Mouse (Mus musculus): Measurements from ENCODE around the gene Entpd7. TPM values are rescaled to one million over a fixed set of nuclear protein-coding genes. Genes with fewer than 3 reads are reported as not detected.

Gene Entpd7
- polyA plus RNA-seq, 1 experiment from 2014 or later = 10.4 TPM

- Histone ChIP-seq H3K4me3 (no peak overlapping the region), H3K27me3 (replicated peaks) (no peaks in the 10 kb centered on the region), H3K27ac (no peak overlapping the region), H3K9me3 (no peaks in the 10 kb centered on the region), H3K36me3 (replicated peaks) (0 out of 2 replicates have a peak, but pooled peaks cover 9% of the 10 kb centered on the region), H3K9ac (0 out of 2 replicates have a peak overlapping the region, but pooled peaks have one; percentile 1), H3K4me1 (peaks cover 9% of the 10 kb centered on the region; the same call in 1 of the 2 replicates), H3K4me2 (no peak overlapping the region)
- peak; percentile 67 for ATAC-seq (replicated peaks)
- 31% methylated on average over 19 of the region's 19 CpGs for WGBS
These were observed 27.1 kb upstream of the Entpd7 start for GRCm38 (mm10) chr19:43662176-43662967.

DNA sequence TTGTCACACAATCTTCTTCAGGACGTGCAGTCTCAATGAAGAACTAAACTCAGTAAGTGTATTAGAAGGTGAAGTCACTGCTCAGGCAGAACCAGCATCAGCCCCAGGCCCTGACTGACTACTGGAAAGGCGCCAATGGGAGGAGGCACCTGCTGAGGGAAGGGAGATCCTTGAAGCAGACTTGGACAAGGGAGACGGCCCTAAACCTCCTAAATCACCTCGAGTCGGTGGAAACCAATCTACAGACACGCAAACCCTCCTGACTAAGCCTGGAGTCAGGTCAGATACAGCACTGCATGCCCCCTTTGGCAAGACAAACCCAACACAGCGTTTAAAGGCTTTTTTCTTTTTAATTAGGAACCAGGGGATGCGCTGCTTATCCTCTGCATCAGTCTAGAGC is 26.0 kb upstream of the Entpd7 start:
- Histone ChIP-seq H3K4me3 (no peak overlapping the region), H3K4me1 (peaks cover 9% of the 10 kb centered on the region; the same call in 1 of the 2 replicates), H3K27me3 (replicated peaks) (no peaks in the 10 kb centered on the region), H3K27ac (no peak overlapping the region), H3K36me3 (replicated peaks) (0 out of 2 replicates have a peak, but pooled peaks cover 9% of the 10 kb centered on the region), H3K9ac (no peak overlapping the region), H3K9me3 (no peaks in the 10 kb centered on the region), H3K4me2 (no peak overlapping the region)
- WGBS = 90% methylated on average over 8 of the region's 8 CpGs
- ATAC-seq (replicated peaks) = no peak

DNA sequence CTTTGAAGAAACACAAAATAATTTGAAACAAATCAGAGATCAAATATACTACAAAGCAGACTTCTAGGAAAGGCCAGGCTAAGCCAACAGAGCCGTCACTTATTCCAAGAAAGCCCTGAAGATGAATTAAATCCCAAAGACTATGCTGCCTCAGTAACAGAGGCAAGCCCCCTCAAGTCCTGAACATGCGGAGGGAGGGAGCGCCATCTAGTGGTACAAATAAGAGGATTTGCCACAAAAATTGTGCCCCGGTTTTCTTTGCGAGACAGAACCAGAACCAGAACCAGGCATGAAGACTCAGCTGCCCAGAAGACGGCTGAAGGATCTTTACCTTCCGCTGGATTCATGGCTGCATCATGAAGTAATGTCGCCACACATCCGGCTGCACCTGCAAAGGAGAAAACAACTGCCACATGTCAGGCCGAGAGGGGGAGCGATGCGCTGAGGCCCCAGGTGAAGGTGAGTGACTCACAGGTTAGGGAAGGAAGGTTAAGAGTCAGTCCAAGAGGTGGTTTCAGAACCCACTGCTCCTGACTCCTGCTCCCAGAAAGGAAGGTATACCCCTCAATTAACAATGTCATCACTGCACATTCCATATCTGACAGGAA is 23.9 kb upstream of the Entpd7 start:
- no peak overlapping the region for H3K4me2 ChIP-seq
- 49% methylated on average over 12 of the region's 12 CpGs for WGBS
- no peak for ATAC-seq (replicated peaks)
- H3K36me3 ChIP-seq (replicated peaks) = 0 out of 2 replicates have a peak, but pooled peaks cover 9% of the 10 kb centered on the region
- no peak overlapping the region for H3K9ac ChIP-seq
- no peak overlapping the region for H3K27ac ChIP-seq
- H3K4me3 ChIP-seq = no peak overlapping the region
- H3K27me3 ChIP-seq (replicated peaks) = no peaks in the 10 kb centered on the region
- no peaks in the 10 kb centered on the region for H3K9me3 ChIP-seq
- H3K4me1 ChIP-seq = peaks cover 9% of the 10 kb centered on the region; the same call in 1 of the 2 replicates

DNA sequence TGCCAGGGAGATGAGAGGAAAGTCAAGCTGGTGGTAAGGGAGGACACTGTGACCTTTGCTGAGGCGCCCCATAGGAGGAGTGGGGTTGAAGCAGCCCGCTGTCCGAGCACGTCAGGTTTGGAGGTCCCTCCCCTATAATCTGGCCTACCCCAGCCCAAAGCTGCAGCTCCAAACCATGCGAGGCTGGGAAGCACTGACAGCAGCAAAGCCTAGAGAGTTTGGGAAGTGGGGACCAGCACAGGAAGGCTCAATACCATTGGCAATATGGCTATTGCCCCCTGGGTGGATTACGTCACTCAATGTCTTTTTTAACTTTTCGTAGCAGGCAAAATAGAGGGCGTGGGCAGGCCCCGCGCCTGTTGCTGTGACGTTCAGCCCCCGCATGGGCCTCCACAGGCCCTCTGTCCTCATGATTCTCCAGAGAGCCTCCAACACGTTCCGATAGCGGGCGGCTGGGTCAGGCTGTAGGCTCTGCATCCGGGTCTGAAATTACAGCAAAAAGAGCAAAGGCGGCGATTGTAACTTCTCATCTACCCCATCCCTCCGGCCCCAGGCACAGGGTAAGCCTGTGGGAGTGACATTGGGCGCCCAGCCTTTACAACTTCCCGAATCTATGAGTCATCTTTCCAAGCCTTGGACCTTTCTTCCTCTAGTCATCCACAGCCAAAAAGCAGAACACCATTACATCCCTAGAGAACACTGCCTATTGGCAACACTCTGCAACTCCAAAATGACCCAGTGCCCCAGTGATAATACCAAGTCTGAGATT is 22.6 kb upstream of the Entpd7 start:
- 90% methylated on average over 22 of the region's 22 CpGs for WGBS
- no peak overlapping the region for H3K4me2 ChIP-seq
- no peak for ATAC-seq (replicated peaks)

DNA sequence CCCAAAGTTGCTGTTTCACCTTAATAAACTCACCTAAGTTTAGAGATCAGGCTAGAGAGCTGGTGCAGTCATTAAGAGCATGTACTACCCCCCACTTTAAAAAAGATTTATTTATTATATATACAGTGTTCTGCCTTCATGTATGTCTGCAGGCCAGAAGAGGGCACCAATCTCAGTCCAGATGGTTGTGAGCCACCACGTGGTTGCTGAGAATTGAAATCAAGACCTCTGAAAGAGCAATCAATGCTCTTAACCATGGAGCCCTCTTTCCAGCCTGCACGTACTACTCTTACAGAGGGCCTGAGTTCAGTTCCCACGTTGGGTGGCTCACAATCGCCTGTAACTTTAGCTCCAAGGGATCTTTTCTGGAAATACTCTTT is 22.1 kb upstream of the Entpd7 start:
- H3K27ac ChIP-seq = no peak overlapping the region
- no peaks in the 10 kb centered on the region for H3K9me3 ChIP-seq
- H3K36me3 ChIP-seq (replicated peaks) = 0 out of 2 replicates have a peak, but pooled peaks cover 9% of the 10 kb centered on the region
- WGBS = 61% methylated on average over 4 of the region's 4 CpGs
- no peaks in the 10 kb centered on the region for H3K27me3 ChIP-seq (replicated peaks)
- no peak for ATAC-seq (replicated peaks)
- H3K4me3 ChIP-seq = no peak overlapping the region
- no peak overlapping the region for H3K9ac ChIP-seq
- no peak overlapping the region for H3K4me2 ChIP-seq
- 0 out of 2 replicates have a peak, but pooled peaks cover 4% of the 10 kb centered on the region for H3K4me1 ChIP-seq

More for the DNA sequence above, 22.6 kb upstream of the Entpd7 start:
- no peaks in the 10 kb centered on the region for H3K9me3 ChIP-seq
- no peak overlapping the region for H3K4me3 ChIP-seq
- H3K4me1 ChIP-seq = peaks cover 8% of the 10 kb centered on the region; the same call in 1 of the 2 replicates
- no peak overlapping the region for H3K27ac ChIP-seq
- no peaks in the 10 kb centered on the region for H3K27me3 ChIP-seq (replicated peaks)
- no peak overlapping the region for H3K9ac ChIP-seq
- H3K36me3 ChIP-seq (replicated peaks) = 0 out of 2 replicates have a peak, but pooled peaks cover 9% of the 10 kb centered on the region

- no peak overlapping the region for H3K4me2 ChIP-seq
- H3K27me3 ChIP-seq (replicated peaks) = no peaks in the 10 kb centered on the region
- H3K9ac ChIP-seq = no peak overlapping the region
- no peak overlapping the region for H3K4me3 ChIP-seq
- no peaks in the 10 kb centered on the region for H3K9me3 ChIP-seq
- H3K36me3 ChIP-seq (replicated peaks) = 0 out of 2 replicates have a peak, but pooled peaks cover 3% of the 10 kb centered on the region
- WGBS = 76% methylated on average over 8 of the region's 8 CpGs
- H3K4me1 ChIP-seq = peaks cover 18% of the 10 kb centered on the region
- ATAC-seq (replicated peaks) = no peak
- H3K27ac ChIP-seq = no peak overlapping the region
These were observed 20.2 kb upstream of the Entpd7 start for GRCm38 (mm10) chr19:43669136-43669759.

DNA sequence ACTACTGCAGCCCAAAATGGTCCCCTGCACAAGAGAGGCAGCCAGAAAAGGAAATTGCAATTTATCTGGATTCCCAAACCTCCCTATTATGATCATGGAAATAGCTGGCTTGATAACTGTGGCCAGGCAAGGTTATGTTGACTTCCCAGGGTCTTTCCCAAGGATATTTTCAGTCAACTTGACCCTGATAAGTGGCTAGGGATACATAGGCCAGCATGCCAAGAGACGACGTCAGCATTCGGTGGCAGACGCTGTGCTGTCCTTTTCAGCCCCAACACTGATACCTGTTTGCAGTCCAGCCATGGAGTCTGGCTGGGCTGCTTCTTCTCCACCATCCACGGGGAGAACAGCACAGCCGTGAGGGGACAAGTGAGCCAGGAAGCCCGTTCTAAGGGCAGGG is 18.4 kb upstream of the Entpd7 start:
- Histone ChIP-seq H3K4me1 (peaks cover 21% of the 10 kb centered on the region), H3K4me2 (no peak overlapping the region), H3K27me3 (replicated peaks) (no peaks in the 10 kb centered on the region), H3K9me3 (no peaks in the 10 kb centered on the region), H3K27ac (no peak overlapping the region), H3K9ac (no peak overlapping the region), H3K4me3 (no peak overlapping the region), H3K36me3 (replicated peaks) (no peaks in the 10 kb centered on the region)
- WGBS = 90% methylated on average over 7 of the region's 7 CpGs
- ATAC-seq (replicated peaks) = no peak

GRCm38 (mm10) chr19:43673513-43674315 is 15.8 kb upstream of the Entpd7 start:
- Histone ChIP-seq H3K27ac (no peak overlapping the region), H3K27me3 (replicated peaks) (no peaks in the 10 kb centered on the region), H3K36me3 (replicated peaks) (no peaks in the 10 kb centered on the region), H3K4me3 (peak overlapping the region; percentile 89), H3K4me1 (peaks cover 26% of the 10 kb centered on the region), H3K9me3 (no peaks in the 10 kb centered on the region), H3K4me2 (peak overlapping the region; percentile 77), H3K9ac (peak overlapping the region; percentile 86)
- no peak for ATAC-seq (replicated peaks)
- 11% methylated on average over 21 of the region's 21 CpGs for WGBS

DNA sequence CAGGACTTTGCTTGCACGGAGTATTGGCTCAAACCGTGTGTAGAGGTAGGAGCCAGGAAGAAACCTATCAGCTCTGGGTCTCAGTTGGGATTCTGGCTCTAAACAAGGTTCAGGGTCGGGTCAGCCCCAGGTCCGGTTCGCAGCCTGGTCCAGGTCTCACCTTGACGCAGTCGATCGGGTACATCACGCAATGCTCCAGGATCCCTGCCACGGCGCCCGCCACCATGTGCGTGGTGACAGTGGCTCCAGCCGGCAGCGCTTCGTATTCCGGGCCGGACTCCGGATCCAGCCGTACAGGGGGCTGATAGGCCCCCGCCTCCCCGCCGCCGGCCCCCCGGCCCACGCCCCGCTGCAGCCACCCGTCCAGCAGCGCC is 15.2 kb upstream of the Entpd7 start:
- Histone ChIP-seq H3K9ac (peak overlapping the region; percentile 86), H3K27me3 (replicated peaks) (no peaks in the 10 kb centered on the region), H3K4me3 (peak overlapping the region; percentile 89), H3K27ac (peak overlapping the region; percentile 81), H3K9me3 (no peaks in the 10 kb centered on the region), H3K4me2 (peak overlapping the region; percentile 77), H3K4me1 (peaks cover 26% of the 10 kb centered on the region), H3K36me3 (replicated peaks) (no peaks in the 10 kb centered on the region)
- peak; percentile 24 for ATAC-seq (replicated peaks)
- under 1% methylated on average over 26 of the region's 29 CpGs for WGBS

DNA sequence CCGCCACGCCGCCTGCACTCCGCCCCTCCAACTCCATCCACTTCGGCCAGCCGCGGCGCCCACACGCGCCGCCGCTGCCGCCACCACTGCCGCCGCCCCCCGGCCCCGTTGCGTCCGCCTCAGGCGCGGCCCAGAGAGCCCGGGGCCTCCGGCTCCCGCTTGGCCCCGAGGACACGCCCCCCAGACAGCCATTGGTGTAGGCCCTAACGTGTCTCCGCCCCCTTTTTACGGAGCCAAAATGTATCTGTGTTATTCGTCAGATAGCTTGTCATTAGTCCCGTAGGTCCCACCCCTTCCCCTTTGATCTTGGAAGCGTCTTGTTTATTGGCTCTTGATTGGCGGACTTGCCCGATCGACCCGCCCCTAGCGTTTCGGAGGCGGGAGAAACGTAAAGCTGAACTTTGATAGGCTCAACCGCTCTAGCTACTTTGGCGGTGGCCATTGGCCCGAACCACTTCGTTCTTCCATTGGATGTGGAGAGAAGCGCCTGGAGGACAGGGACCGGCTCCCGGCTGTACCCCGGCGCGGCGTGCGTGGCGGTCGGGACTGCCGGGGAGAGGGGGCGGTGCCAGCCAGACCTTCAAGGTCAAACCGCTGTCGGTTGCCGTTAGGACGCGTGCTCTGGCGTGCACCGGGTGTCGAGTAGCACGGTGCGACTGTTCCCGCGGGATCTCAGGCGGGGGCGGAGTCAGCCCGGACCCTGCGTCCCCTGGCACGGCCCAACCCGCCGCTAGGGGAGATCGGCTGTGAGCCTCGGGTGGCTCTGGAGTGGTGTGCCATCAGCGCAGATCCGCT is 14.5 kb upstream of the Entpd7 start, which contains the start of gene Slc25a28:
Gene Slc25a28 (minus strand): TSS at position 152 of the 795 bp plus-strand sequence.
- Histone ChIP-seq H3K9me3 (no peaks in the 10 kb centered on the region), H3K27me3 (replicated peaks) (no peaks in the 10 kb centered on the region), H3K4me1 (peaks cover 26% of the 10 kb centered on the region), H3K4me3 (peak within 1 kb of the TSS; percentile 89), H3K36me3 (replicated peaks) (no peaks in the 10 kb centered on the region), H3K27ac (peak within 1 kb of the TSS; percentile 96), H3K9ac (peak within 1 kb of the TSS; percentile 86), H3K4me2 (peak within 1 kb of the TSS; percentile 77)
- peak; percentile 98 for ATAC-seq (replicated peaks)
- 1% methylated on average over 76 of the region's 79 CpGs for WGBS

Measured in midbrain, embryonic 15.5 days (tissue).